Mouse (Mus musculus) ES-Bruce4 (cell line): Measurements from ENCODE around the gene Tcn2. TPM values are rescaled to one million over a fixed set of nuclear protein-coding genes. Genes with fewer than 3 reads are reported as not detected.

Source experiments
- H3K27ac ChIP-seq: 2 replicates; pipeline ENCODE4 v1.5.1; 2012; ENCODE audit warnings: low read length, inconsistent platforms; ENCODE audit not compliant: insufficient read depth
- H3K27me3 ChIP-seq: 2 replicates; pipeline ENCODE4 v1.6.1; 2012; ENCODE audit warnings: mild to moderate bottlenecking, low read length, inconsistent platforms; ENCODE audit not compliant: control insufficient read depth, poor library complexity, insufficient read depth, severe bottlenecking
- H3K36me3 ChIP-seq: 2 replicates; pipeline ENCODE4 v1.6.1; 2012; ENCODE audit warnings: inconsistent platforms, mild to moderate bottlenecking, low read length, moderate library complexity; ENCODE audit not compliant: control insufficient read depth, poor library complexity, insufficient read depth, severe bottlenecking
- H3K4me1 ChIP-seq: one replicate; pipeline ENCODE4 v1.8.1; 2011; ENCODE audit warnings: low read length; ENCODE audit not compliant: control insufficient read depth, insufficient read depth
- H3K4me3 ChIP-seq: 2 replicates; pipeline ENCODE4 v1.5.1; 2011; ENCODE audit warnings: low read depth, mild to moderate bottlenecking, low read length
- H3K9ac ChIP-seq: 2 replicates; pipeline ENCODE4 v1.6.1; 2012; ENCODE audit warnings: low read depth, mild to moderate bottlenecking, inconsistent platforms; ENCODE audit not compliant: poor library complexity, severe bottlenecking
- H3K9me3 ChIP-seq: replicated peaks from 2 replicates; pipeline ENCODE4 v1.6.1; 2012; ENCODE audit warnings: mild to moderate bottlenecking, low read length, inconsistent platforms; ENCODE audit not compliant: control insufficient read depth, poor library complexity, insufficient read depth, severe bottlenecking
- CTCF ChIP-seq: IDR thresholded peaks from one replicate; pipeline ENCODE4 v1.8.1; 2011; ENCODE audit warnings: low read depth, low read length
- EP300 ChIP-seq: IDR thresholded peaks from 2 replicates; pipeline ENCODE4 v1.6.1; 2011; ENCODE audit warnings: low read depth, low read length; ENCODE audit not compliant: insufficient read depth
- POLR2A ChIP-seq: IDR thresholded peaks from one replicate; pipeline ENCODE4 v1.8.1; 2011; ENCODE audit warnings: low read length; ENCODE audit not compliant: insufficient read depth
- polyA plus RNA-seq: library from polyadenylated mRNA; stranded (reverse); fragments of >200 nt; gene quantifications from 2 replicates; pipeline ENCODE4 v1.2.4, GENCODE M21; 2011; ENCODE audit warnings: low read depth; ENCODE audit not compliant: missing spikeins, insufficient read depth, insufficient read length

Gene Tcn2
- polyA plus RNA-seq, 1 experiment: 45.8 TPM

GRCm38 (mm10) chr11:3970361-3970760 lies 38.4 kb upstream of the Tcn2 start:
- Histone ChIP-seq H3K27ac (no peak overlapping the region), H3K4me1 (no peaks in the 10 kb centered on the region), H3K9ac (no peak overlapping the region), H3K27me3 (no peaks in the 10 kb centered on the region), H3K9me3 (no peaks in the 10 kb centered on the region), H3K4me3 (no peak overlapping the region), H3K36me3 (peaks cover 73% of the 10 kb centered on the region)
- TF ChIP-seq EP300 (no peak), CTCF (no peak), POLR2A (no peak)

GRCm38 (mm10) chr11:3969837-3970236 lies 37.9 kb upstream of the Tcn2 start:
- Histone ChIP-seq H3K4me1 (no peaks in the 10 kb centered on the region), H3K27me3 (no peaks in the 10 kb centered on the region), H3K9me3 (no peaks in the 10 kb centered on the region), H3K4me3 (no peak overlapping the region), H3K27ac (no peak overlapping the region), H3K36me3 (peaks cover 69% of the 10 kb centered on the region), H3K9ac (no peak overlapping the region)
- TF ChIP-seq EP300 (no peak), CTCF (peak; percentile 29), POLR2A (no peak)

- TF ChIP-seq CTCF: no peak
- TF ChIP-seq EP300: no peak
- no peak for TF ChIP-seq POLR2A
- H3K36me3 ChIP-seq: peaks cover 23% of the 10 kb centered on the region
- peak overlapping the region; percentile 92 for H3K9ac ChIP-seq
- H3K27ac ChIP-seq: no peak overlapping the region
- H3K4me3 ChIP-seq: peak overlapping the region; percentile 99
- no peaks in the 10 kb centered on the region for H3K9me3 ChIP-seq
- no peaks in the 10 kb centered on the region for H3K4me1 ChIP-seq
- H3K27me3 ChIP-seq: no peaks in the 10 kb centered on the region
Observed at GRCm38 (mm10) chr11:3964416-3965172, 32.6 kb upstream of the Tcn2 start.

GRCm38 (mm10) chr11:3963610-3964415 lies 31.9 kb upstream of the Tcn2 start, which contains the start of gene Pes1:
Gene Pes1 (plus strand): TSS chr11:3963975.
- peak within 1 kb of the TSS; percentile 99 for H3K4me3 ChIP-seq
- H3K27ac ChIP-seq: peak within 1 kb of the TSS; percentile 55
- TF ChIP-seq CTCF (no peak), POLR2A (no peak), EP300 (no peak)

GRCm38 (mm10) chr11:3963155-3963554 lies 31.2 kb upstream of the Tcn2 start:
- Histone ChIP-seq H3K4me1 (no peaks in the 10 kb centered on the region), H3K4me3 (peak overlapping the region; percentile 60), H3K27me3 (no peaks in the 10 kb centered on the region), H3K9ac (peak overlapping the region; percentile 50), H3K27ac (peak overlapping the region; percentile 55), H3K36me3 (peaks cover 12% of the 10 kb centered on the region), H3K9me3 (no peaks in the 10 kb centered on the region)
- TF ChIP-seq POLR2A (no peak), CTCF (no peak)

More at GRCm38 (mm10) chr11:3963610-3964415, 31.9 kb upstream of the Tcn2 start, which contains the start of gene Pes1:
- peak within 1 kb of the TSS; percentile 92 for H3K9ac ChIP-seq
- H3K36me3 ChIP-seq: peaks cover 15% of the 10 kb centered on the region
- H3K9me3 ChIP-seq: no peaks in the 10 kb centered on the region
- no peaks in the 10 kb centered on the region for H3K4me1 ChIP-seq
- no peaks in the 10 kb centered on the region for H3K27me3 ChIP-seq

- no peak overlapping the region for H3K27ac ChIP-seq
- H3K4me1 ChIP-seq: no peaks in the 10 kb centered on the region
- H3K27me3 ChIP-seq: no peaks in the 10 kb centered on the region
- TF ChIP-seq POLR2A (no peak), EP300 (no peak), CTCF (no peak)
- no peak overlapping the region for H3K4me3 ChIP-seq
- H3K9me3 ChIP-seq: no peaks in the 10 kb centered on the region
- H3K36me3 ChIP-seq: no peaks in the 10 kb centered on the region; the same call in 1 of the 2 replicates
- H3K9ac ChIP-seq: no peak overlapping the region
Observed at GRCm38 (mm10) chr11:3961761-3962160, 29.8 kb upstream of the Tcn2 start.
